Mouse (Mus musculus): Measurements from ENCODE around the gene Banp. TPM values are rescaled to one million over a fixed set of nuclear protein-coding genes. Genes with fewer than 3 reads are reported as not detected.

The Banp gene
- total RNA-seq, 1 experiment = 53.8 TPM

- Histone ChIP-seq H3K9me3 (ENCODE audit: control insufficient read depth, insufficient read depth, low read depth, low read length) (no peaks in the 10 kb centered on the region), H3K4me3 (ENCODE audit: insufficient read depth in 1 of 2, low read depth in 1 of 2, low read length in 2 of 2, poor library complexity in 1 of 2, severe bottlenecking in 1 of 2) (no peak overlapping the region), H3K4me1 (ENCODE audit: control insufficient read depth in 2 of 2, insufficient read depth in 2 of 2, low read length in 2 of 2, poor library complexity in 1 of 2) (no peaks in the 10 kb centered on the region), H3K36me3 (ENCODE audit: control insufficient read depth, insufficient read depth, low read length, poor library complexity, severe bottlenecking) (no peaks in the 10 kb centered on the region), H3K27ac (ENCODE audit: insufficient read depth, low read depth, low read length, poor library complexity, severe bottlenecking) (no peak overlapping the region), H3K9ac (ENCODE audit: insufficient read depth, low read depth, low read length, poor library complexity, severe bottlenecking) (no peak overlapping the region)
- no peak for TF ChIP-seq HCFC1 (IDR thresholded peaks at IDR 0.05; ENCODE audit: borderline replicate concordance, insufficient read depth, low read length)
- no peak for TF ChIP-seq ZNF384 (IDR thresholded peaks at IDR 0.05; ENCODE audit: low read depth, low read length)
- TF ChIP-seq CHD2 (IDR thresholded peaks at IDR 0.05; ENCODE audit: low read depth, low read length) = no peak
- no peak for TF ChIP-seq MAFK (IDR thresholded peaks at IDR 0.05; ENCODE audit: insufficient read depth, low read depth, low read length)
- TF ChIP-seq ZC3H11A (IDR thresholded peaks at IDR 0.05; ENCODE audit: borderline replicate concordance, low read depth, low read length) = no peak
- in situ Hi-C loops (cut with MboI; ENCODE audit: low sequenced_read_pairs in 2 of 2, unreplicated experiment in 2 of 2) = no loop called here
- DNase-seq (ENCODE audit: low read depth, low spot score) = no peak
Observed at GRCm38 (mm10) chr8:122049266-122049665, 99.7 kb downstream of the Banp start.

- H3K27ac ChIP-seq (ENCODE audit: insufficient read depth, low read depth, low read length, poor library complexity, severe bottlenecking) = no peak overlapping the region
- H3K9ac ChIP-seq (ENCODE audit: insufficient read depth, low read depth, low read length, poor library complexity, severe bottlenecking) = no peak overlapping the region
- no peaks in the 10 kb centered on the region for H3K9me3 ChIP-seq (ENCODE audit: control insufficient read depth, insufficient read depth, low read depth, low read length)
- H3K4me1 ChIP-seq (ENCODE audit: control insufficient read depth in 2 of 2, insufficient read depth in 2 of 2, low read length in 2 of 2, poor library complexity in 1 of 2) = peaks cover 1% of the 10 kb centered on the region in 2 experiments; a peak in 3 of 4 replicates
- no peak for DNase-seq (ENCODE audit: low read depth, low spot score)
- no peaks in the 10 kb centered on the region for H3K36me3 ChIP-seq (ENCODE audit: control insufficient read depth, insufficient read depth, low read length, poor library complexity, severe bottlenecking)
- in situ Hi-C loops (cut with MboI; ENCODE audit: low sequenced_read_pairs in 2 of 2, unreplicated experiment in 2 of 2) = no loop called here
- no peak overlapping the region for H3K4me3 ChIP-seq (ENCODE audit: insufficient read depth in 1 of 2, low read depth in 1 of 2, low read length in 2 of 2, poor library complexity in 1 of 2, severe bottlenecking in 1 of 2)
- TF ChIP-seq CHD2 (IDR thresholded peaks at IDR 0.05; ENCODE audit: low read depth, low read length) (no peak), HCFC1 (IDR thresholded peaks at IDR 0.05; ENCODE audit: borderline replicate concordance, insufficient read depth, low read length) (no peak), MAFK (IDR thresholded peaks at IDR 0.05; ENCODE audit: insufficient read depth, low read depth, low read length) (no peak), ZC3H11A (IDR thresholded peaks at IDR 0.05; ENCODE audit: borderline replicate concordance, low read depth, low read length) (no peak), ZNF384 (IDR thresholded peaks at IDR 0.05; ENCODE audit: low read depth, low read length) (no peak)
Observed at GRCm38 (mm10) chr8:122049923-122050322, 100.4 kb downstream of the Banp start.

GRCm38 (mm10) chr8:122050620-122051019, 101.1 kb downstream of the Banp start:
- TF ChIP-seq ZC3H11A (IDR thresholded peaks at IDR 0.05; ENCODE audit: borderline replicate concordance, low read depth, low read length) (no peak), HCFC1 (IDR thresholded peaks at IDR 0.05; ENCODE audit: borderline replicate concordance, insufficient read depth, low read length) (no peak), ZNF384 (IDR thresholded peaks at IDR 0.05; ENCODE audit: low read depth, low read length) (no peak), CHD2 (IDR thresholded peaks at IDR 0.05; ENCODE audit: low read depth, low read length) (no peak), MAFK (IDR thresholded peaks at IDR 0.05; ENCODE audit: insufficient read depth, low read depth, low read length) (no peak)
- H3K9me3 ChIP-seq (ENCODE audit: control insufficient read depth, insufficient read depth, low read depth, low read length) = no peaks in the 10 kb centered on the region

GRCm38 (mm10) chr8:122055321-122055720, 105.8 kb downstream of the Banp start:
- H3K27ac ChIP-seq (ENCODE audit: insufficient read depth, low read depth, low read length, poor library complexity, severe bottlenecking) = no peak overlapping the region
- no peak overlapping the region; a peak in 1 of 4 replicates for H3K4me3 ChIP-seq (ENCODE audit: insufficient read depth in 1 of 2, low read depth in 1 of 2, low read length in 2 of 2, poor library complexity in 1 of 2, severe bottlenecking in 1 of 2)
- in situ Hi-C loops (cut with MboI; ENCODE audit: low sequenced_read_pairs in 2 of 2, unreplicated experiment in 2 of 2) = no loop called here
- no peaks in the 10 kb centered on the region for H3K9me3 ChIP-seq (ENCODE audit: control insufficient read depth, insufficient read depth, low read depth, low read length)
- no peaks in the 10 kb centered on the region for H3K36me3 ChIP-seq (ENCODE audit: control insufficient read depth, insufficient read depth, low read length, poor library complexity, severe bottlenecking)
- H3K9ac ChIP-seq (ENCODE audit: insufficient read depth, low read depth, low read length, poor library complexity, severe bottlenecking) = no peak overlapping the region
- TF ChIP-seq CHD2 (IDR thresholded peaks at IDR 0.05; ENCODE audit: low read depth, low read length) (no peak), HCFC1 (IDR thresholded peaks at IDR 0.05; ENCODE audit: borderline replicate concordance, insufficient read depth, low read length) (no peak), MAFK (IDR thresholded peaks at IDR 0.05; ENCODE audit: insufficient read depth, low read depth, low read length) (no peak), ZNF384 (IDR thresholded peaks at IDR 0.05; ENCODE audit: low read depth, low read length) (no peak), ZC3H11A (IDR thresholded peaks at IDR 0.05; ENCODE audit: borderline replicate concordance, low read depth, low read length) (no peak)
- DNase-seq (ENCODE audit: low read depth, low spot score) = no peak
- H3K4me1 ChIP-seq (ENCODE audit: control insufficient read depth in 2 of 2, insufficient read depth in 2 of 2, low read length in 2 of 2, poor library complexity in 1 of 2) = peaks cover 3 to 11% of the 10 kb centered on the region in 2 experiments; a peak in 3 of 4 replicates

More at GRCm38 (mm10) chr8:122050620-122051019, 101.1 kb downstream of the Banp start:
- Histone ChIP-seq H3K4me3 (ENCODE audit: insufficient read depth in 1 of 2, low read depth in 1 of 2, low read length in 2 of 2, poor library complexity in 1 of 2, severe bottlenecking in 1 of 2) (no peak overlapping the region), H3K9ac (ENCODE audit: insufficient read depth, low read depth, low read length, poor library complexity, severe bottlenecking) (no peak overlapping the region), H3K4me1 (ENCODE audit: control insufficient read depth in 2 of 2, insufficient read depth in 2 of 2, low read length in 2 of 2, poor library complexity in 1 of 2) (peaks cover 3 to 8% of the 10 kb centered on the region in 2 experiments; a peak in 3 of 4 replicates), H3K36me3 (ENCODE audit: control insufficient read depth, insufficient read depth, low read length, poor library complexity, severe bottlenecking) (no peaks in the 10 kb centered on the region), H3K27ac (ENCODE audit: insufficient read depth, low read depth, low read length, poor library complexity, severe bottlenecking) (no peak overlapping the region)
- in situ Hi-C loops (cut with MboI; ENCODE audit: low sequenced_read_pairs in 2 of 2, unreplicated experiment in 2 of 2) = no loop called here
- DNase-seq (ENCODE audit: low read depth, low spot score) = no peak
